Mouse (Mus musculus) kidney, embryonic 16.5 days (tissue): ENCODE results near the gene Frs3. TPM values are rescaled to one million over a fixed set of nuclear protein-coding genes. Genes with fewer than 3 reads are reported as not detected.

ENCODE experiments used
- ATAC-seq: fragments of 200-750 bp; cut with Nextera tagmentation; 2 replicates; pipeline ENCODE4 v1.8.0; 2017; ENCODE audit warnings: moderate TSS enrichment; ENCODE audit not compliant: low FRiP score, low TSS enrichment
- H3K27ac ChIP-seq: fragments of 300-500 bp; sonication (generic); 2 replicates; pipeline ENCODE4 v1.5.1; 2014; ENCODE audit warnings: low read length
- H3K27me3 ChIP-seq: fragments of 300-500 bp; sonication (generic); 2 replicates; pipeline ENCODE4 v1.6.1; 2014; ENCODE audit warnings: low read length, control low read depth, mixed read lengths; ENCODE audit not compliant: insufficient read depth
- H3K36me3 ChIP-seq: fragments of 300-500 bp; sonication (generic); 2 replicates; pipeline ENCODE4 v1.6.1; 2014; ENCODE audit warnings: low read length, control low read depth, mixed read lengths; ENCODE audit not compliant: insufficient read depth
- H3K4me1 ChIP-seq: fragments of 300-500 bp; sonication (generic); 2 replicates; pipeline ENCODE4 v1.6.1; 2014; ENCODE audit warnings: low read length, control low read depth, mixed read lengths; ENCODE audit not compliant: insufficient read depth
- H3K4me2 ChIP-seq: fragments of 300-500 bp; sonication (generic); replicated peaks from 2 replicates; pipeline ENCODE4 v1.6.1; 2014; ENCODE audit warnings: low read depth, low read length
- H3K4me3 ChIP-seq: fragments of 300-500 bp; sonication (generic); 2 replicates; pipeline ENCODE4 v1.5.1; 2014; ENCODE audit warnings: mild to moderate bottlenecking, low read length
- H3K9ac ChIP-seq: fragments of 300-500 bp; sonication (generic); replicated peaks from 2 replicates; pipeline ENCODE4 v1.6.1; 2014; ENCODE audit warnings: low read length
- H3K9me3 ChIP-seq: fragments of 300-500 bp; sonication (generic); 2 replicates; pipeline ENCODE4 v1.6.1; 2016; ENCODE audit warnings: low read length, control low read depth
- WGBS: fragments of 180-500 bp; shearing (Covaris S2); extraction: QIAGEN DNeasy Blood & Tissue Kit; methylation state at CpG from one replicate; pipeline ENCODE4 v1.1.7; 2014; 5-methylcytosine and 5-hydroxymethylcytosine counted together
- polyA plus RNA-seq: library from polyadenylated mRNA; unstranded; fragments of >200 nt; fragmentation: Nextera tagmentation; extraction: Ambion mirVana; gene quantifications from 2 replicates; pipeline ENCODE4 v1.2.1, GENCODE M21; 2015

The Frs3 gene
- polyA plus RNA-seq, 1 experiment from 2014 or later: 6.6 TPM

- Histone ChIP-seq H3K27me3 (no peaks in the 10 kb centered on the region), H3K9ac (no peak overlapping the region), H3K9me3 (no peaks in the 10 kb centered on the region), H3K4me2 (no peak overlapping the region), H3K4me1 (no peaks in the 10 kb centered on the region), H3K36me3 (no peaks in the 10 kb centered on the region), H3K4me3 (no peak overlapping the region), H3K27ac (no peak overlapping the region)
- 75% methylated on average over 9 of the region's 9 CpGs for WGBS
- no peak for ATAC-seq
Measured at GRCm38 (mm10) chr17:47663009-47663713, 25.7 kb upstream of the Frs3 start.

GRCm38 (mm10) chr17:47664474-47664873, 24.4 kb upstream of the Frs3 start:
- H3K27me3 ChIP-seq: no peaks in the 10 kb centered on the region
- WGBS: 83% methylated on average over 7 of the region's 7 CpGs
- ATAC-seq: no peak

GRCm38 (mm10) chr17:47669166-47669565, 19.7 kb upstream of the Frs3 start:
- 73% methylated on average over 4 of the region's 4 CpGs for WGBS
- Histone ChIP-seq H3K27ac (no peak overlapping the region), H3K4me2 (no peak overlapping the region), H3K4me3 (no peak overlapping the region), H3K9me3 (no peaks in the 10 kb centered on the region), H3K27me3 (0 out of 2 replicates have a peak, but pooled peaks cover 5% of the 10 kb centered on the region), H3K9ac (no peak overlapping the region), H3K36me3 (no peaks in the 10 kb centered on the region), H3K4me1 (peaks cover 17% of the 10 kb centered on the region)
- ATAC-seq: no peak

More at GRCm38 (mm10) chr17:47664474-47664873, 24.4 kb upstream of the Frs3 start:
- Histone ChIP-seq H3K4me1 (no peaks in the 10 kb centered on the region), H3K27ac (no peak overlapping the region), H3K9ac (no peak overlapping the region), H3K36me3 (no peaks in the 10 kb centered on the region), H3K9me3 (no peaks in the 10 kb centered on the region), H3K4me3 (no peak overlapping the region), H3K4me2 (no peak overlapping the region)

- no peak overlapping the region for H3K27ac ChIP-seq
- peaks cover 7% of the 10 kb centered on the region for H3K36me3 ChIP-seq
- H3K9ac ChIP-seq: peak overlapping the region; percentile 65
- H3K27me3 ChIP-seq: 0 out of 2 replicates have a peak, but pooled peaks cover 5% of the 10 kb centered on the region
- ATAC-seq: peak; percentile 31
- H3K4me1 ChIP-seq: peaks cover 17% of the 10 kb centered on the region
- H3K9me3 ChIP-seq: no peaks in the 10 kb centered on the region
- peak overlapping the region; percentile 53 for H3K4me3 ChIP-seq
- peak overlapping the region; percentile 92 for H3K4me2 ChIP-seq
- 10% methylated on average over 14 of the region's 14 CpGs for WGBS
Measured at GRCm38 (mm10) chr17:47671988-47672310, 16.9 kb upstream of the Frs3 start.

- Histone ChIP-seq H3K36me3 (peaks cover 7% of the 10 kb centered on the region), H3K4me2 (peak overlapping the region; percentile 92), H3K4me1 (peaks cover 18% of the 10 kb centered on the region), H3K9ac (peak overlapping the region; percentile 65), H3K27ac (no peak overlapping the region), H3K27me3 (0 out of 2 replicates have a peak, but pooled peaks cover 5% of the 10 kb centered on the region), H3K9me3 (no peaks in the 10 kb centered on the region), H3K4me3 (peak overlapping the region; percentile 53)
- peak; percentile 91 for ATAC-seq
- WGBS: 4% methylated on average over 62 of the region's 68 CpGs
Measured at GRCm38 (mm10) chr17:47672311-47673111, 16.3 kb upstream of the Frs3 start.

- H3K4me3 ChIP-seq: no peak overlapping the region
- H3K9me3 ChIP-seq: no peaks in the 10 kb centered on the region
- no peak overlapping the region for H3K9ac ChIP-seq
- H3K4me1 ChIP-seq: peaks cover 24% of the 10 kb centered on the region
- H3K36me3 ChIP-seq: peaks cover 26% of the 10 kb centered on the region
- H3K4me2 ChIP-seq: no peak overlapping the region
- no peaks in the 10 kb centered on the region for H3K27me3 ChIP-seq
- WGBS: 20% methylated on average over 9 of the region's 9 CpGs
- ATAC-seq: no peak
- H3K27ac ChIP-seq: no peak overlapping the region
Measured at GRCm38 (mm10) chr17:47676581-47676980, 12.2 kb upstream of the Frs3 start.

- no peaks in the 10 kb centered on the region for H3K27me3 ChIP-seq
- H3K36me3 ChIP-seq: peaks cover 32% of the 10 kb centered on the region
- H3K9me3 ChIP-seq: no peaks in the 10 kb centered on the region
- H3K27ac ChIP-seq: peak overlapping the region; percentile 65; the same call in 1 of the 2 replicates
- H3K4me2 ChIP-seq: no peak overlapping the region
- WGBS: 74% methylated on average over 5 of the region's 5 CpGs
- ATAC-seq: 0 out of 2 replicates have a peak, but pooled peaks have one; percentile 64
- peaks cover 12% of the 10 kb centered on the region; the same call in 1 of the 2 replicates for H3K4me1 ChIP-seq
- no peak overlapping the region for H3K9ac ChIP-seq
- H3K4me3 ChIP-seq: no peak overlapping the region
Measured at GRCm38 (mm10) chr17:47678238-47678637, 10.6 kb upstream of the Frs3 start.

GRCm38 (mm10) chr17:47678702-47679101, 10.1 kb upstream of the Frs3 start:
- Histone ChIP-seq H3K27ac (peak overlapping the region; percentile 65; the same call in 1 of the 2 replicates), H3K4me2 (no peak overlapping the region), H3K36me3 (peaks cover 35% of the 10 kb centered on the region), H3K4me3 (no peak overlapping the region), H3K27me3 (no peaks in the 10 kb centered on the region), H3K4me1 (peaks cover 7% of the 10 kb centered on the region; the same call in 1 of the 2 replicates), H3K9me3 (no peaks in the 10 kb centered on the region), H3K9ac (no peak overlapping the region)
- WGBS: 71% methylated on average over 5 of the region's 5 CpGs
- ATAC-seq: peak; percentile 40

- H3K4me3 ChIP-seq: no peak overlapping the region
- 80% methylated on average over 4 of the region's 4 CpGs for WGBS
- no peaks in the 10 kb centered on the region for H3K9me3 ChIP-seq
- H3K36me3 ChIP-seq: peaks cover 44% of the 10 kb centered on the region
- no peak overlapping the region for H3K9ac ChIP-seq
- peaks cover 10% of the 10 kb centered on the region for H3K4me1 ChIP-seq
- no peak overlapping the region for H3K27ac ChIP-seq
- no peak overlapping the region for H3K4me2 ChIP-seq
- no peak for ATAC-seq
- H3K27me3 ChIP-seq: no peaks in the 10 kb centered on the region
Measured at GRCm38 (mm10) chr17:47682836-47683235, 6.0 kb upstream of the Frs3 start.
